Mouse (Mus musculus) limb, embryonic 15.5 days (tissue): ENCODE results near the gene Htra1. TPM values are rescaled to one million over a fixed set of nuclear protein-coding genes. Genes with fewer than 3 reads are reported as not detected.

Experiments used
- ATAC-seq: fragments of 200-750 bp; cut with Nextera tagmentation; 2 replicates; pipeline ENCODE4 v1.8.0; 2017; ENCODE audit warnings: low read depth, moderate TSS enrichment; ENCODE audit not compliant: insufficient number of reproducible peaks, low FRiP score, low TSS enrichment
- H3K27ac ChIP-seq: fragments of 300-500 bp; sonication (generic); 2 replicates; pipeline ENCODE4 v1.5.1; 2015; ENCODE audit warnings: moderate library complexity, mild to moderate bottlenecking, inconsistent platforms
- H3K27me3 ChIP-seq: fragments of 300-500 bp; sonication (generic); 2 replicates; pipeline ENCODE4 v1.6.1; 2015; ENCODE audit warnings: inconsistent platforms
- H3K36me3 ChIP-seq: fragments of 300-500 bp; sonication (generic); 2 replicates; pipeline ENCODE4 v1.6.1; 2015; ENCODE audit warnings: inconsistent platforms
- H3K4me1 ChIP-seq: fragments of 300-500 bp; sonication (generic); 2 replicates; pipeline ENCODE4 v1.6.1; 2015; ENCODE audit warnings: inconsistent platforms
- H3K4me2 ChIP-seq: fragments of 300-500 bp; sonication (generic); 2 replicates; pipeline ENCODE4 v1.6.1; 2015; ENCODE audit warnings: mild to moderate bottlenecking, inconsistent platforms
- H3K4me3 ChIP-seq: fragments of 300-500 bp; sonication (generic); 2 replicates; pipeline ENCODE4 v1.5.1; 2015; ENCODE audit warnings: mild to moderate bottlenecking, inconsistent platforms
- H3K9ac ChIP-seq: fragments of 300-500 bp; sonication (generic); 2 replicates; pipeline ENCODE4 v1.6.1; 2015; ENCODE audit warnings: inconsistent platforms
- H3K9me3 ChIP-seq: fragments of 300-500 bp; sonication (generic); 2 replicates; pipeline ENCODE4 v1.6.1; 2016; ENCODE audit warnings: inconsistent platforms
- WGBS: fragments of 180-500 bp; shearing (Covaris S2); methylation state at CpG from one replicate; pipeline ENCODE4 v1.1.7; 2015; 5-methylcytosine and 5-hydroxymethylcytosine counted together
- polyA plus RNA-seq: library from polyadenylated mRNA; unstranded; fragments of >200 nt; fragmentation: Nextera tagmentation; extraction: Ambion mirVana; gene quantifications from 2 replicates; pipeline ENCODE4 v1.2.1, GENCODE M21; 2015

The Htra1 gene
- polyA plus RNA-seq, 1 experiment from 2014 or later, result 324 TPM

DNA sequence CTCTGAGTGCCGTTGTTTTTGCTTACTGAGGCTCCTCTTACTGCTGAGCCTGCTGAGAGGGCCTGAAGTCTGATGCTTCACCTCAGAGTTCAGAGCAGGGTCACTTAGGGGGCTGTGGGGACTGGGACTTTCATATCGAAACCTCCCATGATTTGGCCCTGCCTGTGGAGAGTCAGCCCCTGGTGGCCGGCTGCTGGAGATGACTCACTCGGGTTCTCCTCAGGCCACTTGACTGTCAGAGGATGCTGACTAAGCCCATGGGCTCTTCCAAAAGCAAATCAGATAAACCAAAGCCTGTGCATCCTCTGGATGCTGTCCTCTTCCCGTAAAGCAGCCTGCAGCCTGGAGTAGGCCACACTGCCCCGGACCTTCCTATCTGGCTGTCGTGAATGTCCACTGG, 32.6 kb downstream of the Htra1 start:
- H3K27me3 ChIP-seq, result no peaks in the 10 kb centered on the region
- H3K9me3 ChIP-seq, result no peaks in the 10 kb centered on the region
- peaks cover 4% of the 10 kb centered on the region; the same call in 1 of the 2 replicates for H3K36me3 ChIP-seq
- no peak overlapping the region for H3K4me2 ChIP-seq
- ATAC-seq, result no peak
- WGBS, result 60% methylated on average over 7 of the region's 7 CpGs
- peaks cover 75% of the 10 kb centered on the region for H3K4me1 ChIP-seq
- no peak overlapping the region for H3K4me3 ChIP-seq
- H3K27ac ChIP-seq, result peak overlapping the region; percentile 80
- H3K9ac ChIP-seq, result no peak overlapping the region

DNA sequence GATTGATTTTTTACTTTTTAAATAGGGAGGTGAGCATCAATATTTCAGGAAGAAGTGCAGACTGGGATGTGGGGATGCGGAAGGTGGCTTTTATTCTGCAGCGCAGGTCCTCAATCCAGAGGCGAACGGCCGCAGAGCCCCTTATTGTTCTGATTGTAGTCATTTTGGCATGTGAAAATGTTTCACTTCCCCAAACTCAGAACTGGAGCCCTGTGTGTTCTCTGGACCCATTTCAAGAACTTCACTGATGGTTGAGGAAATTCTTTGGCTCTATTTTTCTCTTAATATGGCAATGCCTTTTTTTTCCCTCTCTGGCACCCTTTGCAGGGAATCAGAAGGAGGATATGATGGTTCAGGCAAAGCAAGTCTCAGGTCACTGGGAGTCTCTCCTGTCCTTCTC, 33.2 kb downstream of the Htra1 start:
- peaks cover 75% of the 10 kb centered on the region for H3K4me1 ChIP-seq
- H3K9me3 ChIP-seq, result no peaks in the 10 kb centered on the region
- peaks cover 6% of the 10 kb centered on the region; the same call in 1 of the 2 replicates for H3K36me3 ChIP-seq
- 44% methylated on average over 5 of the region's 5 CpGs for WGBS
- peak overlapping the region; percentile 80 for H3K27ac ChIP-seq
- H3K4me3 ChIP-seq, result no peak overlapping the region
- no peaks in the 10 kb centered on the region for H3K27me3 ChIP-seq
- no peak for ATAC-seq
- no peak overlapping the region for H3K4me2 ChIP-seq
- H3K9ac ChIP-seq, result no peak overlapping the region

DNA sequence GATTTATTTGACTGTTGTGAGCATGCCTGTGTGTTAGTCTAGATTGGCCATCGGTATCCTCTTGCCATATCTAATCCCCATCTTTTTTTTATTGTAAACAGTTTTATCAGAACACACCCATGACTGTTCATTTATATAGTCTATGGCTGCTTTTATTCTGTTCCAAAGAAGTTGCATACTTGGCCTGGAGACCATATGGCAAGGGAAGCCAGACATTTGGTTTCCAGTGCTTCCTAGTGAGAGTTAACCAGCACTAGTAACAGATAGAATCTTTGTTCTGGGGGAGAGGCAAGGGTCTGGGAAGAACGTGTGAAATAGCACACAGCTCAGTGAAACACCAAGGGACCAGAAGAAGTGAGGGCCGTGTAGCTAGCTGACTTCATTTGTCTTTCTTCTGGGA, 33.6 kb downstream of the Htra1 start:
- Histone ChIP-seq H3K9ac (no peak overlapping the region), H3K36me3 (peaks cover 10% of the 10 kb centered on the region; the same call in 1 of the 2 replicates), H3K4me3 (no peak overlapping the region), H3K27ac (peak overlapping the region; percentile 80), H3K4me2 (no peak overlapping the region), H3K9me3 (no peaks in the 10 kb centered on the region), H3K27me3 (no peaks in the 10 kb centered on the region), H3K4me1 (peaks cover 74% of the 10 kb centered on the region)
- WGBS, result 33% methylated on average over 3 of the region's 3 CpGs
- 0 out of 2 replicates have a peak, but pooled peaks have one; percentile 15 for ATAC-seq

DNA sequence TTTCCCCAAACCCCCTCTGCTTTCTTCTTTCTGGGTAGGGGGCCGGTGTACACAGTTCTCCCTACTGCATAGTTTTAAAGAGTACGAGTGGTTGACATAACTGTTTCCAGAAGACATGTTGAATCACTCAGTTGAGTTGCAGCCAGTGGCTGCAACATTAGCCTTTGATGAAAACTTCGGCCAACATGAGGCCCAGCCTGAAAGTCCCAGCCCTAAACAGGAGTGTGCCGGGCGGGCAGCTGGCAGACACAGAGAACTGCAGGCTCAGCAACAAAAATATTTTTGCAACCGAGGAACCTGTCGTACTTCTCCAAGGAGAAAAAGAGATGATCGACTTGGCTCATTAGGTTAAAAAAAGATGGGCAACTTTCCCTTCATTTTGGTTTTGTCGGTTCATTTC, 36.9 kb downstream of the Htra1 start:
- H3K27ac ChIP-seq, result peak overlapping the region; percentile 67
- peaks cover 64% of the 10 kb centered on the region for H3K4me1 ChIP-seq

DNA sequence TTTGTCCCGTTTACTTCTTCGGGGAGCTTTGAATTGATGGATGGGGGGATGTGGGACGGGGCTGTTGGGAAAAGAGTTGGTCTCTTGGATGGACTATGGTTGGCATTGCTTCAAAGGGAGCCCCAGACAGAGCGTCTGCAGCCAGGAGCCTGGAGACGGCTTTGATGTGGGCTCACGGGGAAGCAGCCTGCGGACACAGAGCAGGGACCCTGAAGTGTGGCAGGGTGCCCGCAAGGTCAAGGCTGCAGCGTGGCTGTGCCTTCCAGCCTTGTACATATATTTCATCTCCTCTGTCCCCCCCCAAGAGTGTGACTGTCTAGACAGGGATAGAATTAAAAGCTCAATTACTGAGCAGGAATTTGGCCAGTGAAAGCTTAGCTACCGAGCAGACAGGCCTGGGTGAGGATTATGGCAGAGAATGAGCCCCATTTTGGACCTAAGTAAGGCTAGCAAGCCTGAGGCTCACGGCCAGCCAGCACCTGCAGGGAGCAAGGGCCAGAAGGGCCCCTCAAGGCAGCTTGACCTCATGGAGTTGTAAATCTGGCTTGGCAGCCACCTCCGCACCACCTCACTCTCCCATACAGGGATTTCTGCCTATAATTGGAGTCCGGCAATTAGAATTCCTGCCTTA, 40.5 kb downstream of the Htra1 start:
- peak; percentile 41; the same call in 1 of the 2 replicates for ATAC-seq

More for the DNA sequence above, 36.9 kb downstream of the Htra1 start:
- Histone ChIP-seq H3K27me3 (no peaks in the 10 kb centered on the region), H3K9ac (no peak overlapping the region), H3K4me2 (no peak overlapping the region), H3K9me3 (no peaks in the 10 kb centered on the region), H3K36me3 (peaks cover 13% of the 10 kb centered on the region; the same call in 1 of the 2 replicates), H3K4me3 (no peak overlapping the region)
- ATAC-seq, result no peak
- WGBS, result 46% methylated on average over 9 of the region's 9 CpGs

DNA sequence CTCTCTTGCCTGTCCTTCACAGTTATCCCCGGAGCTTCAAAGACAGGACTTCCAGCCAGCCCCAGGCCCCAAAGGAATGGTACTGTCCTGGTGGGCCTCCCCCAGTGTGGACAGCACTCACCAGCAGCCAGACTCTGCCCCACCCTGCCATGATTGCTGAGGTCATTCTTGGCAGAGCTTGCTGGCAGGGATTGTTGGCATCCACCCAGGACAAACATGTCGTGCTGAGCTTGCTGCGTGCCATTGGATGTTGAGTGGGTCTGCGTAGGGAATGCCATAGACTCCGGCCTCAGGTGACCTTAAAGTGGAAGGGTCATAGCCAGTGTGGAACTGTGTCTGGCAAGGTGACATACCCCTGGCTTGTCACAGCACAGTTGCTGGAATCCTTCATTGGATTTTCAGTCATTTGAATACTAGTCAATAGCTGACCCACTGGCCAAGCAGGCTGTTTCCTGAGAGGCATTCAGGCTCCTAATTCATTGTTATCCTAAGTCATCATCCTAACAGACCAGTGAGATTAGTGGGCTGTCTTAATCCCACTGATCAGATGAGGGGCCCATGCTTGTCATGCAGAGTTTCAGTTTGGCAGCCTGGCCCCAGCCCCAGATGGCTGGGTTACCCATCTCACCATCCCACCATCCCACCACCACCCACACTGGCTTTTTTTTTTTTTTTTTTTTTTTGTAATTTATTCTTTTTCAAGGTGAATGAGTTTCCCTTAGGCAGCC, 42.0 kb downstream of the Htra1 start:
- WGBS, result 19% methylated on average over 5 of the region's 5 CpGs
- Histone ChIP-seq H3K36me3 (peaks cover 15% of the 10 kb centered on the region; the same call in 1 of the 2 replicates), H3K4me2 (no peak overlapping the region), H3K27me3 (no peaks in the 10 kb centered on the region), H3K4me3 (no peak overlapping the region), H3K9ac (no peak overlapping the region), H3K27ac (peak overlapping the region; percentile 75), H3K9me3 (no peaks in the 10 kb centered on the region), H3K4me1 (peaks cover 61% of the 10 kb centered on the region)
- ATAC-seq, result peak; percentile 49

More for the DNA sequence above, 40.5 kb downstream of the Htra1 start:
- Histone ChIP-seq H3K27me3 (no peaks in the 10 kb centered on the region), H3K4me1 (peaks cover 54% of the 10 kb centered on the region), H3K36me3 (peaks cover 19% of the 10 kb centered on the region; the same call in 1 of the 2 replicates), H3K27ac (peak overlapping the region; percentile 72), H3K4me3 (no peak overlapping the region), H3K9me3 (no peaks in the 10 kb centered on the region), H3K4me2 (no peak overlapping the region), H3K9ac (no peak overlapping the region)
- 19% methylated on average over 13 of the region's 13 CpGs for WGBS

DNA sequence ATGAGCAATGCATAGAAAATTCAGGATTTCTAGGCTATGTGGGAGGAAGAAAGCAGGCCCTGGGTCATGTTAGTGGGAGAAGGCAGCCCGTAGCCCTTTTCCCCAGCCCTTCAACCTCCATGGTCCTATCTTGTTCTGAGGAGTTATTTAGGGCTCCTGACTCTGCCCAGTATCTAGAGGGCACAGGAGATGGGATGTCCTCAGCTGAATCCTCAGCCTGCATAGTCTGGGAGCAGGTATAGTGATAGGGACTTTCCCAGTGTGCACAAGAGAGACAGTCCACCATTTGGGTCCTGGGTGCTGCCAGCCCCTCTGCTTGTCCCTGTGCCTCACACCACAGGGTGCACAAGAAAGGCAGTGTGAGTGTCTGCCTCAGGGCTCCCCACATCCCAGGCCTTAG, 42.6 kb downstream of the Htra1 start:
- no peak for ATAC-seq
- WGBS, result 73% methylated on average over 1 of the region's 1 CpGs
- no peaks in the 10 kb centered on the region for H3K9me3 ChIP-seq
- H3K27ac ChIP-seq, result no peak overlapping the region
- H3K36me3 ChIP-seq, result peaks cover 15% of the 10 kb centered on the region; the same call in 1 of the 2 replicates
- H3K9ac ChIP-seq, result no peak overlapping the region
- H3K4me3 ChIP-seq, result no peak overlapping the region
- H3K27me3 ChIP-seq, result no peaks in the 10 kb centered on the region
- H3K4me1 ChIP-seq, result peaks cover 60% of the 10 kb centered on the region
- no peak overlapping the region for H3K4me2 ChIP-seq

DNA sequence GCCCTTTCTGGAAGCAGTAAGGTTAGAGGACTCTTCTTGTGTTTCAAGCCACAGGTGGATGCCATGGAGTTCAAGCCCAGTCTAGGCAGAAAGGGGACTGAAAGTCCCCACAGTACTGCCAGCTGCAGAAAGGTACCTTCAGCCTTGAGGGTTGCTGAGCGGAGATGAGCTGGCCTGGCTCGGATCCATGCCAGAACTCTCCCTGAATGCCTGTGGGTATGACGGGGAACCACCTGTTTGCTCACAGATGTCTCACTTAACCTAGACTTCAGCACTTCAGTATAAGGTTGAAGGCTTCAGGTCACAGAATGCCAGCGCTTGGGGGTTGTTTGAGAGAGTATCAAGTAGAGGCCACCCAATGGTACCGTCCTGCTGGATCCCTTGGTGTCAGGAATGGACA, 44.2 kb downstream of the Htra1 start:
- H3K27ac ChIP-seq, result no peak overlapping the region
- H3K4me3 ChIP-seq, result no peak overlapping the region
- 78% methylated on average over 5 of the region's 5 CpGs for WGBS

DNA sequence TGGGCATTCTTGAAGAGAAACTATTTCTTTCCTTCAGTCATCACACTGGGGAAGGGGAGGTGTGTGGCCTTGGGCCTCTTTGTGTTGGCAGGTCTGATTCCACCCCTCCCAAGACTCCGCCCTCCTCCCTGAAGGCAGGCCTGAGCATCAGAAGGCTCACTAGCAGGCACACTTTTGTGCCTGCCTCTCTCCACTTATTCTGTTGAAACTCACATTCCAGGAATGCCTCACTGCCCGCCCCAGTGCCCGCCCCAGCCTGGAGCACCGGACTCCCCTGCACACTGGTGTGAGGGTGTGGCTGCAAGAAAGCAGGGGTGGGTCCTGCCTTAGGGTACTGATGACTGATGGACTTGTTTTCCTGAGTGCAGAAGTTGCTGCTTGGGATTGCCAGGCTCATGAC, 46.5 kb downstream of the Htra1 start:
- Histone ChIP-seq H3K27me3 (no peaks in the 10 kb centered on the region), H3K9ac (no peak overlapping the region), H3K4me1 (peaks cover 45% of the 10 kb centered on the region), H3K4me2 (no peak overlapping the region), H3K36me3 (peaks cover 18% of the 10 kb centered on the region; the same call in 1 of the 2 replicates), H3K27ac (peak overlapping the region; percentile 50), H3K4me3 (no peak overlapping the region), H3K9me3 (no peaks in the 10 kb centered on the region)
- 44% methylated on average over 4 of the region's 4 CpGs for WGBS
- peak; percentile 37 for ATAC-seq

More for the DNA sequence above, 44.2 kb downstream of the Htra1 start:
- Histone ChIP-seq H3K9ac (no peak overlapping the region), H3K4me1 (peaks cover 64% of the 10 kb centered on the region), H3K4me2 (no peak overlapping the region), H3K36me3 (peaks cover 8% of the 10 kb centered on the region; the same call in 1 of the 2 replicates), H3K27me3 (no peaks in the 10 kb centered on the region), H3K9me3 (no peaks in the 10 kb centered on the region)
- ATAC-seq, result no peak

DNA sequence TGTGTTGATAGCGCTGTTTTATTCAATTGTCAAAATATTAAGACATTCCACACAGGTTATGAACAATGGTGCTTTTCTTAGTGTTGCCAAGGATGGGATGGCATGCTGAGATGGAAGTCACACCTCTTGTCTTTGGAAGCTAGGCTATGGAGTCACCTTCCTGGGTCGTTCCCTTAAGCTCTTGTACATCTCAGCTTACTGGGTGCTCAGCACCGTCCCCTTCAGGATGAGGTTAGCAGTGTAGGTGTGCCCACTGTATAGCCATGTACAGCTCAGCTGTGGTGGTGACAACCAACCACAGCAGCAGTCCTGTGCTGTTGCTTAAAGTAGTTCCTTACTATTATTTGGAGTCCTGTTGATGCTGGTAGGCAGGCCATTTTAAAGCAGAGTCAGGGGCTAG, 47.0 kb downstream of the Htra1 start:
- peaks cover 45% of the 10 kb centered on the region for H3K4me1 ChIP-seq
- no peak overlapping the region for H3K4me3 ChIP-seq
- H3K36me3 ChIP-seq, result peaks cover 20% of the 10 kb centered on the region; the same call in 1 of the 2 replicates
- H3K4me2 ChIP-seq, result no peak overlapping the region
- H3K9ac ChIP-seq, result no peak overlapping the region
- H3K27me3 ChIP-seq, result no peaks in the 10 kb centered on the region
- no peaks in the 10 kb centered on the region for H3K9me3 ChIP-seq
- WGBS, result 64% methylated on average over 3 of the region's 3 CpGs
- ATAC-seq, result no peak
- no peak overlapping the region for H3K27ac ChIP-seq

DNA sequence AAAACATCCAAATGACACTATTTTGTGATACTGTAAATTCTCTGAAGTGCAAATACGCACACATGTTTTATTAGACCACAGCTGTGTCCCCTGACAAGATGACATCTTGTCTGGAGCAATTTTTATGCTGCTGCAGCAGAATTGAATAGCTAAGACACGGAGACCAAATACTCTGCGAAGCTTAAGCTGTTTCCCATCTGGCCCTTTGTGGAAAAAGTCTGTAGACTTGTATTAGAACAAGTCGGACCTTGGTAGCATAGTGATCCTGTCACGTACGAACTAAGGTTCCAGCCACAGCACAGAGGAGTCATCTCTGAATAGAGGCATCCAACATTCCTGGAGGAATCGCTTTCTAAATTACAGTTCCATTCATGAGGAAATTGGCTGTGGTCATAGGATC, 48.4 kb downstream of the Htra1 start:
- 55% methylated on average over 7 of the region's 7 CpGs for WGBS
- Histone ChIP-seq H3K4me1 (peaks cover 44% of the 10 kb centered on the region), H3K9ac (no peak overlapping the region), H3K9me3 (no peaks in the 10 kb centered on the region), H3K27ac (peak overlapping the region; percentile 62; the same call in 1 of the 2 replicates), H3K4me3 (no peak overlapping the region), H3K4me2 (no peak overlapping the region), H3K27me3 (no peaks in the 10 kb centered on the region), H3K36me3 (peaks cover 20% of the 10 kb centered on the region; the same call in 1 of the 2 replicates)
- ATAC-seq, result no peak

DNA sequence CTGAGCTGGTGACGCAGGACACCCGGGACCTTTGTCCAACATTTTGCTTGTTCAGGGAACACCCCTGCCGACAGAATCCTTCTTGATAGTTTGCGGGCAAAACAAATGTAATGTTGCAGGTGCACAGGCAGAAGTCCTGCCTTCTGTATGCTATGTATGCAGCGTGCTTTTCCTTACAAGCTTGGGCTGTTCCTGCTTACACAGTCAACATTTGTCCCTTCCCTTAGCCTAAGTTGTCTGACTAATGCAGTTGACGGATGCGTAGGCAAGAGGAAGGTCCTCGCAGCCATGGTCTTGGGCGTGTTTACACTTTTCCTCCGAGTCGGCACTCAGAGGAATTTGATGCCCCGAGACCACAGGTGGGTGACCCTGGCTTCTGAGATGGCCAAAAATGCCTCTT, 49.3 kb downstream of the Htra1 start:
- Histone ChIP-seq H3K27ac (no peak overlapping the region), H3K36me3 (peaks cover 17% of the 10 kb centered on the region; the same call in 1 of the 2 replicates), H3K4me2 (no peak overlapping the region), H3K27me3 (no peaks in the 10 kb centered on the region), H3K4me1 (peaks cover 41% of the 10 kb centered on the region), H3K9me3 (no peaks in the 10 kb centered on the region), H3K4me3 (no peak overlapping the region), H3K9ac (no peak overlapping the region)
- ATAC-seq, result no peak
- WGBS, result 81% methylated on average over 12 of the region's 12 CpGs
